Mouse (Mus musculus): ENCODE results near the gene Phldb1. TPM values are rescaled to one million over a fixed set of nuclear protein-coding genes. Genes with fewer than 3 reads are reported as not detected.
A peak's percentile ranks its signal among the peaks of the same experiment; 100 is the strongest.

The Phldb1 gene
- polyA plus RNA-seq, 1 experiment, result 34.1 TPM

GRCm38 (mm10) chr9:44708925-44709324 lies 26.1 kb downstream of the Phldb1 start:
- 45% methylated on average over 6 of the region's 6 CpGs for WGBS
- no peak overlapping the region for H3K27ac ChIP-seq (ENCODE audit: insufficient read depth, low read depth, low read length)
- peaks cover 5% of the 10 kb centered on the region for H3K36me3 ChIP-seq (ENCODE audit: control insufficient read depth, insufficient read depth, low read length)
- H3K27me3 ChIP-seq (ENCODE audit: control insufficient read depth, insufficient read depth, low read length), result no peaks in the 10 kb centered on the region
- H3K4me3 ChIP-seq (ENCODE audit: low read depth, low read length), result no peak overlapping the region
- TF ChIP-seq POLR2A (IDR thresholded peaks at IDR 0.05; ENCODE audit: low read depth, low read length), result no peak
- H3K4me1 ChIP-seq (ENCODE audit: control insufficient read depth, insufficient read depth, insufficient read length, low read length), result peaks cover 44% of the 10 kb centered on the region

GRCm38 (mm10) chr9:44708429-44708765 lies 26.6 kb downstream of the Phldb1 start:
- TF ChIP-seq POLR2A (IDR thresholded peaks at IDR 0.05; ENCODE audit: low read depth, low read length) (no peak), CTCF (IDR thresholded peaks at IDR 0.05; ENCODE audit: extremely low read depth, insufficient read length, insufficient replicate concordance, low read depth, low read length) (0 out of 2 replicates have a peak, but pooled peaks have one; percentile 10)
- Histone ChIP-seq H3K36me3 (ENCODE audit: control insufficient read depth, insufficient read depth, low read length) (peaks cover 5% of the 10 kb centered on the region), H3K4me3 (ENCODE audit: low read depth, low read length) (peak overlapping the region; percentile 62), H3K27ac (ENCODE audit: insufficient read depth, low read depth, low read length) (no peak overlapping the region), H3K27me3 (ENCODE audit: control insufficient read depth, insufficient read depth, low read length) (no peaks in the 10 kb centered on the region), H3K4me1 (ENCODE audit: control insufficient read depth, insufficient read depth, insufficient read length, low read length) (peaks cover 41% of the 10 kb centered on the region)
- 6% methylated on average over 24 of the region's 24 CpGs for WGBS

DNA sequence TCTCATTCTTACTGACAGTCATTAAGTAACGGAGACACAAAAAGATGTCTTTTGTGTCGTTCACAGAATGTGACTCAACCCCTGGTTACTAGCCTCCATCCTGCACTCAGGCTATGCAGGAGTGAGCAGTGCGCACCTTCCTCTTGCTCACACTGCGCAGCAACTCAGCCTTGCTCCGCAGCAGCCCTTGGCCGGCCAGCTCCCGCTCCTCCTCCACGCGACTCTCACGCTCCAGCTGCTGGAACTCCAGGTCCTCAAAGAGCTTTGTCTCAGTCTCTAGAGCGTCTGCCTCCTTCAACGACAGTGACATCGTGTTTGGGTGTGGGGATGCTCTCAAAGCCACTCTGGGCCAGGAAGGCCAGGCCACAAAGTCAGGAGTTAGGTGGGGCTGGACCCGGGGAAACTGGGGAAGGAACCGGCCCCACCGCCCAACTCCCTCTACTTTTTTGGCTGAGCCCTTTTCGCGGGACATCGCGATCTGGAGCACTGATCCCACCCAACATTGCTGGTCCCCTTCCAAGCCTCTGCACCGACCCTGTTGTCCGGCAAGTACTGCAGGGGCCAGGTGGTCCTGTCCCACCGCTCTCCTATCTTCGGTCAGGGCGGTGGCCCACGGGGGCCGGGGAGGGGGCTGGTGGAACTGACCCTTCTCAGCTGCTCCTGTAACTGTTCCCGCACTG lies 27.1 kb downstream of the Phldb1 start:
- Histone ChIP-seq H3K27me3 (ENCODE audit: control insufficient read depth, insufficient read depth, low read length) (no peaks in the 10 kb centered on the region), H3K4me3 (ENCODE audit: low read depth, low read length) (peak overlapping the region; percentile 62), H3K27ac (ENCODE audit: insufficient read depth, low read depth, low read length) (no peak overlapping the region), H3K36me3 (ENCODE audit: control insufficient read depth, insufficient read depth, low read length) (peaks cover 9% of the 10 kb centered on the region), H3K4me1 (ENCODE audit: control insufficient read depth, insufficient read depth, insufficient read length, low read length) (peaks cover 38% of the 10 kb centered on the region)
- WGBS, result 38% methylated on average over 28 of the region's 28 CpGs
- no peak for TF ChIP-seq POLR2A (IDR thresholded peaks at IDR 0.05; ENCODE audit: low read depth, low read length)
- TF ChIP-seq CTCF (IDR thresholded peaks at IDR 0.05; ENCODE audit: extremely low read depth, insufficient read length, insufficient replicate concordance, low read depth, low read length), result no peak

DNA sequence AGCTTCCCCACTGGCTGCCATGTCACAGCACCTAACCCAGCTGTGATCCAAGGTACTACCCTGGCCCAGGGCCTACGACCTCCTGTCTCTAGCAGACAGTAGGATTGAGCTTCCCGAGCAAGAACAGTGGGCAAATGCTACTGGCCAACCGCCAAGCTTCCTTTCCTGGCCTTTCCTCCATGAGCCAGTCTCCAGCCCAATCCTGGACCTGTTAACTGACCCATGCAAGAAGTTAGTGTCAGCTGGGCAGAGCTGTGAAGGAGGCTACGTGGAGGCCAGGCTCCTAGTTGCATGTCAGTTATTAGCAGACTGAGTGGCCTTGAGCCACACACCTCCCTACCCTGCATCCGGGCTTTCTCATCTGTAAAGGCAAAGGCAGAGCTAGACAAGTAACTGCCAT lies 35.3 kb downstream of the Phldb1 start:
- Histone ChIP-seq H3K4me3 (ENCODE audit: low read depth, low read length) (no peak overlapping the region), H3K27ac (ENCODE audit: insufficient read depth, low read depth, low read length) (no peak overlapping the region), H3K4me1 (ENCODE audit: control insufficient read depth, insufficient read depth, insufficient read length, low read length) (no peaks in the 10 kb centered on the region), H3K27me3 (ENCODE audit: control insufficient read depth, insufficient read depth, low read length) (no peaks in the 10 kb centered on the region), H3K36me3 (ENCODE audit: control insufficient read depth, insufficient read depth, low read length) (peaks cover 33% of the 10 kb centered on the region)
- 84% methylated on average over 5 of the region's 5 CpGs for WGBS
- TF ChIP-seq CTCF (IDR thresholded peaks at IDR 0.05; ENCODE audit: extremely low read depth, insufficient read length, insufficient replicate concordance, low read depth, low read length) (no peak), POLR2A (IDR thresholded peaks at IDR 0.05; ENCODE audit: low read depth, low read length) (no peak)

DNA sequence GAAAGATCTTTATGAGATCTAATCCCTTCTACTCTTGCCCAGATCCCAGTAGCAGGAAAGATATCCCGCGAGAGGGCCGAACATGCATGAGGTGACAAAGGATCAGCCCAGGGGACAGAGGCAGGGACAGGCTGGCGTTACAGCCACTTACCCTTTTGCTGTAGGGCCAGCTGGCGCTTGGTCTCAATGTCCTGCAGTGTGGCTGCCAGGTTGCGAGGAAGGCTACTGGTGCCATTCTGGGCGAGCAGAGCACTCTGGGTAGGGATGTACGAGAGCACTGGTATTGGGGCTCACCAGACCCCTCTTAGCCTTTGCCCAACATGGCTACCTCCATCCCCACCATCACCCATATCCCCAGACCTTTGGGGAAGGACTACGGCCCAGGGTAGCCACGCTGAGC lies 35.8 kb downstream of the Phldb1 start:
- Histone ChIP-seq H3K4me3 (ENCODE audit: low read depth, low read length) (no peak overlapping the region), H3K4me1 (ENCODE audit: control insufficient read depth, insufficient read depth, insufficient read length, low read length) (no peaks in the 10 kb centered on the region), H3K27me3 (ENCODE audit: control insufficient read depth, insufficient read depth, low read length) (no peaks in the 10 kb centered on the region), H3K36me3 (ENCODE audit: control insufficient read depth, insufficient read depth, low read length) (peaks cover 36% of the 10 kb centered on the region), H3K27ac (ENCODE audit: insufficient read depth, low read depth, low read length) (no peak overlapping the region)
- no peak for TF ChIP-seq POLR2A (IDR thresholded peaks at IDR 0.05; ENCODE audit: low read depth, low read length)
- TF ChIP-seq CTCF (IDR thresholded peaks at IDR 0.05; ENCODE audit: extremely low read depth, insufficient read length, insufficient replicate concordance, low read depth, low read length), result no peak
- WGBS, result 93% methylated on average over 10 of the region's 10 CpGs

DNA sequence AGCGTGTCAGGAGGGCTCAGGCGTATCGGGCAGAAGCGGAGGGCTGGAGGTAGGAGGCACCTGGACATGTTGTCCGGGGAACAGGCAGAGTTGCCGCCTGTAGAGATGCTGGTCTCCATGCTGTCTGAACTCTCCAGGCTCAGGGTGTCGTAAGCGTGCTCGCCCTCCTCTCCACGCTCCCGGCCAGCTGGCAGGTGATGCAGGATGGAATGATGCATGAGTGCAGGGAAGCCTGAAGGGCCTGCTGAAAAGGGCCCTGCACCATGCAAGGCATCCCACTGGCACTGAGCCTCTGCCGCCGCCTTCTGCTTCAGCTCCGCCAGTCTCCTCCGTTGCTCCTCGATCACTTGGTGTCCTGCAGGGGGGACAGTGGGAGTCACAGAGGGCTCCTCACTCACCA lies 37.1 kb downstream of the Phldb1 start:
- H3K4me3 ChIP-seq (ENCODE audit: low read depth, low read length), result no peak overlapping the region
- no peaks in the 10 kb centered on the region for H3K4me1 ChIP-seq (ENCODE audit: control insufficient read depth, insufficient read depth, insufficient read length, low read length)
- H3K36me3 ChIP-seq (ENCODE audit: control insufficient read depth, insufficient read depth, low read length), result peaks cover 43% of the 10 kb centered on the region
- no peak for TF ChIP-seq POLR2A (IDR thresholded peaks at IDR 0.05; ENCODE audit: low read depth, low read length)
- no peak for TF ChIP-seq CTCF (IDR thresholded peaks at IDR 0.05; ENCODE audit: extremely low read depth, insufficient read length, insufficient replicate concordance, low read depth, low read length)
- H3K27ac ChIP-seq (ENCODE audit: insufficient read depth, low read depth, low read length), result no peak overlapping the region
- no peaks in the 10 kb centered on the region for H3K27me3 ChIP-seq (ENCODE audit: control insufficient read depth, insufficient read depth, low read length)
- 93% methylated on average over 16 of the region's 16 CpGs for WGBS

- TF ChIP-seq POLR2A (IDR thresholded peaks at IDR 0.05; ENCODE audit: low read depth, low read length) (no peak), CTCF (IDR thresholded peaks at IDR 0.05; ENCODE audit: extremely low read depth, insufficient read length, insufficient replicate concordance, low read depth, low read length) (no peak)
Observed at GRCm38 (mm10) chr9:44693071-44693470, 41.9 kb downstream of the Phldb1 start.

More at GRCm38 (mm10) chr9:44693071-44693470, 41.9 kb downstream of the Phldb1 start:
- H3K36me3 ChIP-seq (ENCODE audit: control insufficient read depth, insufficient read depth, low read length), result peaks cover 33% of the 10 kb centered on the region
- peaks cover 22% of the 10 kb centered on the region for H3K4me1 ChIP-seq (ENCODE audit: control insufficient read depth, insufficient read depth, insufficient read length, low read length)
- H3K4me3 ChIP-seq (ENCODE audit: low read depth, low read length), result no peak overlapping the region
- 91% methylated on average over 11 of the region's 11 CpGs for WGBS
- H3K27me3 ChIP-seq (ENCODE audit: control insufficient read depth, insufficient read depth, low read length), result no peaks in the 10 kb centered on the region
- no peak overlapping the region for H3K27ac ChIP-seq (ENCODE audit: insufficient read depth, low read depth, low read length)

Measured in small intestine, adult 2 months (tissue).